Mouse (Mus musculus) cerebellum, adult 2 months (tissue): Measurements from ENCODE around the gene 1810055G02Rik.

Source experiments
- CTCF ChIP-seq: fragments of 200-500 bp; IDR thresholded peaks from 2 replicates; pipeline ENCODE4 v1.5.1; 2011; ENCODE audit warnings: low read depth, mild to moderate bottlenecking, control low read depth, low read length, moderate library complexity, borderline replicate concordance; ENCODE audit not compliant: insufficient read depth
- POLR2A ChIP-seq: fragments of 200-500 bp; IDR thresholded peaks from 2 replicates; pipeline ENCODE4 v1.6.1; 2011; ENCODE audit warnings: low read length, control low read depth, borderline replicate concordance; ENCODE audit not compliant: insufficient read depth

DNA sequence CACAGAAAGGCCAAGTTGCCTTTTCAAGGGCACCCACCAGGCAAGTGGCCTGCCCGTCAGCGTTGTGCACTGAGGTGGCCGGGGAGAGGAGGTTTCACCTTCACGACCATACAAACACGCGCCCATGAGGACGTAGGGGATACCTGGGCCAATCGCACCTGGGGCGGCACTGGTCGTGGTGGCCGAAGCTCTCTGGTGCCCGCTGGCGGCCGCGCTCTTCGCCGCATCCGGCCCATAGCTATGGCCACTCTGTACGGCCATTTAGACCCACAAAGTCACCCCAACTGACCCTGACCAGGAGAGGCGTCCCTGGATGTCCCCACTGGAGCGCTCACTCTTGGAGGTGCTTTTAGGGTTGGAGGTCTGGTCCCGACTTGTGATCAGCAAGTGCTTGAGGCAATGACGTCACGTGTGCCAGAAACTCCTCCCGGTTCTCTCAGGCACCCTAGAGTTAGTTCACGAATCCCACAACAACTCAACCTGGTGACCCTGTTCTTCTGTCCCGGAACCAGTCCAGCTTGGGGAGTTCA lies 11.3 kb downstream of the 1810055G02Rik start:
- TF ChIP-seq POLR2A (no peak), CTCF (peak; percentile 55)
